Mouse (Mus musculus) embryonic facial prominence, embryonic 14.5 days (tissue): ENCODE data around the gene Cdadc1. TPM values are rescaled to one million over a fixed set of nuclear protein-coding genes. Genes with fewer than 3 reads are reported as not detected.

Source experiments
- ATAC-seq: fragments of 200-750 bp; cut with Nextera tagmentation; 2 replicates; pipeline ENCODE4 v1.8.0; 2017; ENCODE audit warnings: low read depth, moderate number of reproducible peaks, moderate TSS enrichment
- DNase-seq: peaks from one replicate; pipeline ENCODE4 v3.0.0-alpha.2; 2015; ENCODE audit warnings: low spot score
- H3K27ac ChIP-seq: fragments of 300-500 bp; sonication (generic); replicated peaks from 2 replicates; pipeline ENCODE4 v1.5.1; 2014; ENCODE audit warnings: low read depth, mild to moderate bottlenecking, low read length, moderate library complexity
- H3K27me3 ChIP-seq: fragments of 300-500 bp; sonication (generic); replicated peaks from 2 replicates; pipeline ENCODE4 v1.6.1; 2014; ENCODE audit warnings: low read length; ENCODE audit not compliant: control insufficient read depth, insufficient read depth
- H3K36me3 ChIP-seq: fragments of 300-500 bp; sonication (generic); 2 replicates; pipeline ENCODE4 v1.6.1; 2014; ENCODE audit warnings: low read length, mixed read lengths; ENCODE audit not compliant: control insufficient read depth, insufficient read depth
- H3K4me1 ChIP-seq: fragments of 300-500 bp; sonication (generic); 2 replicates; pipeline ENCODE4 v1.6.1; 2014; ENCODE audit warnings: antibody characterized with exemption, low read length; ENCODE audit not compliant: control insufficient read depth, insufficient read depth
- H3K4me2 ChIP-seq: fragments of 300-500 bp; sonication (generic); 2 replicates; pipeline ENCODE4 v1.6.1; 2014; ENCODE audit warnings: low read depth, mild to moderate bottlenecking, low read length, moderate library complexity, mixed read lengths
- H3K4me3 ChIP-seq: fragments of 300-500 bp; sonication (generic); 2 replicates; pipeline ENCODE4 v1.5.1; 2014; ENCODE audit warnings: low read depth, mild to moderate bottlenecking, low read length
- H3K9ac ChIP-seq: fragments of 300-500 bp; sonication (generic); 2 replicates; pipeline ENCODE4 v1.6.1; 2014; ENCODE audit warnings: low read depth, mild to moderate bottlenecking, low read length, moderate library complexity, mixed read lengths
- H3K9me3 ChIP-seq: fragments of 300-500 bp; sonication (generic); 2 replicates; pipeline ENCODE4 v1.6.1; 2016; ENCODE audit warnings: low read length; ENCODE audit not compliant: control insufficient read depth
- WGBS: fragments of 180-500 bp; shearing (Covaris S2); extraction: QIAGEN DNeasy Blood & Tissue Kit; methylation state at CpG from one replicate; pipeline ENCODE4 v1.1.7; 2014; 5-methylcytosine and 5-hydroxymethylcytosine counted together
- polyA plus RNA-seq: library from polyadenylated mRNA; unstranded; fragments of >200 nt; fragmentation: Nextera tagmentation; extraction: Ambion mirVana; gene quantifications from 2 replicates; pipeline ENCODE4 v1.2.1, GENCODE M21; 2014

Cdadc1 gene
- 32.1 and 33.1 TPM in 2 replicates for polyA plus RNA-seq

- Histone ChIP-seq H3K4me3 (peak within 1 kb of the TSS; percentile 89), H3K27me3 (no peaks in the 10 kb centered on the region), H3K4me2 (peak within 1 kb of the TSS; percentile 81), H3K36me3 (peaks cover 18% of the 10 kb centered on the region), H3K9me3 (no peaks in the 10 kb centered on the region), H3K4me1 (peaks cover 9% of the 10 kb centered on the region), H3K9ac (peak within 1 kb of the TSS; percentile 92), H3K27ac (peak within 1 kb of the TSS; percentile 71)
- DNase-seq (peak; percentile 83), ATAC-seq (peak; percentile 94)
- under 1% methylated on average over 39 of the region's 48 CpGs for WGBS
Measured at GRCm38 (mm10) chr14:59597398-59598259, at the start of gene Cdadc1. Cdadc1 (minus strand) TSS chr14:59597959.

DNA sequence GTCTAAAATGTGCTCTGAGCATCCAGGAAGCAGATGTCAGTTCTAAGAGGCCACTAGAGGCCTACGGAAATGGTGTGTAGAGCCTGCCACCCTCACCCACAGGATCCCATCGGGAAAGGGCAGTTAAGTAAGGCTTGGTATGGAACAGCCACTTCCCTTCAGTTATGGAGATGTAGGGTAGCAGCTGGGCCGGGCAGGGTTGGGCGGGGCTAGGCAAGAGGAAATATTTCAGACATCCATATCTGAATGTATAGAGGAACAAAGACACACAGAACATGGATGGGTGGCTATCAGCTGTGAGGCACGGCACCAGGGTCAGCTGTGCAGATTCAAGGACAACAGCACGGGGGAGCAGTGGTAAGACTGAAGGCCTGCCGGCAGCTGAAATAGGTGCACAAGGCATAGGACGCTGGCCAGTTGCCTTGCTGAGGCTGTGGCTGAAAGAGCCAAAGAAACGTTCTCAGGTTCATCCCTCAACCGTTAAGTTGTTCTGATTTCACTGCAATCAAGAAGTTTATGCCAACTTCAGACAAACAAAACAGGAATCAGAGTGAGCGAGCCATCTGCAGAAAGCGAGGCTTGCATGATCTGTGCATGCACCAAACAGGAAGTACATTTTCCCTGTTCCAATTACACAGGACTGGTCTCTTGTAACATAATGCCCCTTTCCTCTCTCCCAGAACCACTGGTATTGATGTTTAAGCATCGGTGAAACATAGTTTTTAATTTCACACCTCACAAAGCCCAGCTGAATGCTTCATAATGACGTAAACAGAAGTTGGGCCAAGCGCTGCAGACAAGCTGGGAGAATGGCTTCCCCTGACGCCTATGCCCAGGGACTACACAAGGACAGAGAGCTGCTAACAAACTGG, 49.3 kb upstream of the Cdadc1 start:
- peaks cover 11% of the 10 kb centered on the region; the same call in 1 of the 2 replicates for H3K4me1 ChIP-seq
- H3K27ac ChIP-seq = 0 out of 2 replicates have a peak overlapping the region, but pooled peaks have one; percentile 39
- H3K4me3 ChIP-seq = no peak overlapping the region
- no peaks in the 10 kb centered on the region for H3K27me3 ChIP-seq
- H3K9me3 ChIP-seq = no peaks in the 10 kb centered on the region
- H3K9ac ChIP-seq = no peak overlapping the region
- H3K4me2 ChIP-seq = no peak overlapping the region
- no peaks in the 10 kb centered on the region for H3K36me3 ChIP-seq
- peak; percentile 61 for DNase-seq
- WGBS = 54% methylated on average over 16 of the region's 16 CpGs
- ATAC-seq = peak; percentile 66

DNA sequence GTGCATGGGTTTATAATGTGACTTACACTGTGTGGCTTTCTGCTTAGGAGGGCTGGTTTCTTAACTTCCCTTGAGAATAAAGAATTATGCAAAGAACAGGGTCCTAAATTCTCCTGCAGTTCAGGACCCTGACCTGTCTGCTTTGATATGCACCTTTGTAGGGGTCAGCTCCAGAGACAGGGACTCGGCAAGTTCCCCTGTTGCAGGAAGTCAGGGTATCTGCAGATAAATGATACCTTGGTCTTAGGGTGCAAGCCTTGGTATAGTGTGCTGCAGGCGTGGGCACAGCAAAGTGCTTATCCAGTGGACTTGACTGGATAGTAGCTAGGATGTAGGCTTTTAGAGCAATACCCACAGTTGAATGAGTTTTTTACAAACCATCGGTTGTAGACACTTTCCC, 47.1 kb upstream of the Cdadc1 start:
- Histone ChIP-seq H3K9me3 (no peaks in the 10 kb centered on the region), H3K9ac (no peak overlapping the region), H3K4me1 (peaks cover 11% of the 10 kb centered on the region; the same call in 1 of the 2 replicates), H3K4me3 (no peak overlapping the region), H3K27ac (no peak overlapping the region), H3K36me3 (no peaks in the 10 kb centered on the region), H3K27me3 (no peaks in the 10 kb centered on the region), H3K4me2 (no peak overlapping the region)
- WGBS = 71% methylated on average over 3 of the region's 3 CpGs
- no peak for ATAC-seq
- DNase-seq = no peak

GRCm38 (mm10) chr14:59644166-59644565, 46.4 kb upstream of the Cdadc1 start:
- Histone ChIP-seq H3K9me3 (no peaks in the 10 kb centered on the region), H3K27ac (no peak overlapping the region), H3K36me3 (no peaks in the 10 kb centered on the region), H3K4me3 (no peak overlapping the region), H3K27me3 (no peaks in the 10 kb centered on the region), H3K4me1 (peaks cover 11% of the 10 kb centered on the region), H3K4me2 (no peak overlapping the region), H3K9ac (no peak overlapping the region)
- ATAC-seq = no peak
- DNase-seq = no peak
- WGBS = 83% methylated on average over 1 of the region's 1 CpGs

DNA sequence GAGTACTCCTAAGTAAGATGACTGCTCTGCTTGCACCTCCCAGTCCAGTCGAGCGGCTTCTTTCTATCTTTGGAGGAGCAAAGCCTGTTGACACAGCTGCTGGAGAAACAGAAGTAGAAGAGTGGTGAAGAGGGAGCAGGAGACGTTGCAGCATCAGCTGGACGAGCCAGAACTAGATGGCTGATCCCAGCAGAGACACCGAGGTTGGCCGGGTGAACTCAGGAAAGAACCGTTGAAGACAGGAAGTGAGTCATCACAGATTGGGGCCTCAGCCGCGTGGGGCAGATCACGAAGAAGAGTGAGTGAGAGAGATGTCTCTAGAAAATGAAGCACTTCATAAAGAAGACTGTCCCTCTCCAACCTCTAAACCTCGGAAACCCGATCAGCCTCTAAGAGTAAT, 45.8 kb upstream of the Cdadc1 start:
- Histone ChIP-seq H3K27ac (no peak overlapping the region), H3K4me1 (peaks cover 11% of the 10 kb centered on the region), H3K36me3 (no peaks in the 10 kb centered on the region), H3K9ac (no peak overlapping the region), H3K27me3 (no peaks in the 10 kb centered on the region), H3K4me3 (no peak overlapping the region), H3K9me3 (no peaks in the 10 kb centered on the region), H3K4me2 (no peak overlapping the region)
- WGBS = 57% methylated on average over 12 of the region's 12 CpGs
- DNase-seq = peak; percentile 51
- ATAC-seq = no peak

- WGBS = 26% methylated on average over 5 of the region's 5 CpGs
- Histone ChIP-seq H3K4me2 (no peak overlapping the region), H3K9ac (no peak overlapping the region), H3K4me3 (no peak overlapping the region), H3K4me1 (peaks cover 3% of the 10 kb centered on the region), H3K9me3 (no peaks in the 10 kb centered on the region), H3K27me3 (no peaks in the 10 kb centered on the region), H3K36me3 (no peaks in the 10 kb centered on the region), H3K27ac (no peak overlapping the region)
- DNase-seq = peak; percentile 52
- ATAC-seq = no peak
Measured at GRCm38 (mm10) chr14:59641856-59642255, 44.1 kb upstream of the Cdadc1 start.

GRCm38 (mm10) chr14:59638906-59639703, 41.3 kb upstream of the Cdadc1 start:
- ATAC-seq = no peak; the same call in 1 of the 2 replicates
- Histone ChIP-seq H3K4me2 (no peak overlapping the region), H3K9me3 (no peaks in the 10 kb centered on the region), H3K9ac (no peak overlapping the region), H3K4me3 (no peak overlapping the region), H3K36me3 (no peaks in the 10 kb centered on the region), H3K27ac (no peak overlapping the region), H3K4me1 (peaks cover 3% of the 10 kb centered on the region), H3K27me3 (no peaks in the 10 kb centered on the region)
- DNase-seq = no peak
- WGBS = 47% methylated on average over 7 of the region's 7 CpGs

GRCm38 (mm10) chr14:59633988-59634387, 36.2 kb upstream of the Cdadc1 start:
- Histone ChIP-seq H3K9me3 (no peaks in the 10 kb centered on the region), H3K4me2 (no peak overlapping the region), H3K4me1 (0 out of 2 replicates have a peak, but pooled peaks cover 4% of the 10 kb centered on the region), H3K27ac (no peak overlapping the region), H3K4me3 (no peak overlapping the region), H3K36me3 (peaks cover 21% of the 10 kb centered on the region; the same call in 1 of the 2 replicates), H3K27me3 (no peaks in the 10 kb centered on the region), H3K9ac (no peak overlapping the region)
- ATAC-seq = no peak
- 71% methylated on average over 9 of the region's 9 CpGs for WGBS
- DNase-seq = no peak
